Mouse (Mus musculus): Measurements from ENCODE around the gene Isy1.

DNA sequence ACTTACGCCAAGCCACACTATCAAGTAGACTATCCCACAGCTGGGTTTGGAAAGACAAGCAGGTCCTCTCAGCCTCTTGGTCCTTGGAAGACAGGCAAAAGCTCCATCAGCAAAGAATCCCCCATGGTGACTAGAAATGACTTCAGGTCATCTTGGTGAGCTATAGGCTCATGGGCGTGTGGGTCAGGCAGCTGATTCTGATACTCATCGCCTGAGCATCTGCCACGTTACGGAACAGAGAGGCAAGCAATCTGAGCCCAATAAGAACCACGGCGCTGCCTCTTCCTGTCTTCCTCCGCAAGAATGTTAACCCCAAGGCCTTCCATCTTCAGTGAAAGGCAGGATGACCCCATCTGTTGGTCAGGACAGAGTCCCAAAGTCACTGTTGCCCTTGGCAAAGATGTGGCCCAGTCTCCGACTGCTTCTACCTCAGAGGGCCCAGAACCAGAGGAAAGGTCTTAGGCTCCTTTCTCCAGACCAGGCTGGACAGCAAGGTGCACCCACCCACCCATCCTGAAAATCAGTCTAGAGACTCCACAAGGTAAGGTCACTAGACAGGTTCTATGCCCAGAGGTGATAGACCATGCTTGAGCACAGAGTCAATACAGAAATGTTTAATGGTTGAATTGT lies 50.2 kb downstream of the Isy1 start:
- no peak for TF ChIP-seq CTCF (IDR thresholded peaks at IDR 0.05; ENCODE audit: low read depth, low read length)
- TF ChIP-seq POLR2A (IDR thresholded peaks at IDR 0.05; ENCODE audit: extremely low read depth, insufficient read depth, low read length): no peak

All from liver, adult 2 months (tissue).